Mouse (Mus musculus): ENCODE data around the gene Btbd11. TPM values are rescaled to one million over a fixed set of nuclear protein-coding genes. Genes with fewer than 3 reads are reported as not detected.

Btbd11 gene
- polyA plus RNA-seq, 1 experiment from 2014 or later: 10.5 TPM

DNA sequence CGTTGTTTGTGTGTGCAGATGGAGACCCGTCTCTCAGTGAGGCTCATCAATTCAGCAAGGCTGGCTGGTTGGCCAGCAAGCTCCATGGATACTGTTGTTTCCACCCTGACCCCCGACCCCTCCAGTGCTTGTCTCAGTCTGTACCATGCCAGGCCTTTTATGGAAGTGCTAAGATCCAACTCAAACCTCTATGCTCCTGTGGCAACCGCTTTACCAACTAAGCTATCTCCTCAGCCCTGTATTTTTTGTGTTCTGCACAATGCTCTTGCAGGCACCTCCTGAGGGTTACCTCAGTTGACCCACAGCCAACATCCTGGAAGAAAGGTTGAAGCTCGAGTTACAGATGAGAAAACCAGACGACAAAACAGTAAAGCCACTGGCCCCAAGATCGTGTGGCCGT lies 230.5 kb downstream of the Btbd11 start:
- Histone ChIP-seq H3K4me2 (replicated peaks) (no peak overlapping the region), H3K27ac (no peak overlapping the region), H3K27me3 (no peaks in the 10 kb centered on the region), H3K4me3 (no peak overlapping the region), H3K9me3 (no peaks in the 10 kb centered on the region), H3K4me1 (peaks cover 8% of the 10 kb centered on the region; the same call in 1 of the 2 replicates), H3K9ac (no peak overlapping the region), H3K36me3 (no peaks in the 10 kb centered on the region)
- no peak for ATAC-seq (ENCODE audit: insufficient number of reproducible peaks, insufficient read depth, low FRiP score, low TSS enrichment)
- 61% methylated on average over 8 of the region's 8 CpGs for WGBS

DNA sequence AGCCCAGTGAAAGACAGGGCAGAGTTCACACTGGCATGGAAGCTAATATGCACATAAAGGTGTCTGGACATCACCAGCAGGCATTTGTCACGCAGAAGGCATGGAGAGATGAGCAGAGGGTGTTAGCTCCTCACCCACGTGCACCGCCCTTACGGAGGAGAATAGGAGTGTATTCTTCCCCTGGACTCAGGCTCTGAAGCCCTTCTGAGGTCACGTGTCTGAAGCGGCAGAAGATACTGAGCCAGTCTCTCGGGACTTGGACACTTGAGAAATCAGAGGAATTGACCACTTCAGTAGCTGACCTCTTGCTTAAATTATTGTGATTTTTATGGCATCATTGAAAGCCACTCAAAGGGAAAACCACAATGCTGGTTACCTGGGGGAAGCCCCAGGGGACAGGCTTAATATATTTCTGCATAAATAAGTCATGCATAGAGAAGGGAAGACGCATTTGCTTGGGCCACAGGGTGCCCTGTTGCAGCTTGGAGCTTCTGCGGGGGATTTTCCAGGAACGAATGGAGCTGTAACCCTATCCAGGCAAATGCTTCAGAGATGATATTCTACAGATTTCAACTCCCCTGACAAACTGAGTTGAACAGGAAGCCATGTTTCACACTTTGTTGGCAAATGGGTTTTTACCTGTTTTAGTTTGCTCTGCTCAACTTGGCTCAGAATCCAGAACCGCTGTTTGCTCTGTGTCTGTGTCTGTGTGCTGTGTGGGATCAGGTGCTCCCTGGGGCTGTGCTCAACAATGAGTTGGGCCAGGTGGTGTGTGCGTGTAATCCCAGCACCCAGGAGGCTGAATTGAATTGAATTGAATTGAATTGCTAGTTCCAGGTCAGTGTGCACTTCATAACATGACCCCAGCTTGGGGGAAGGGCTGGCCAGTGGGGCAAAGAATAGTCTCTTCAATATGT lies 231.1 kb downstream of the Btbd11 start:
- H3K4me2 ChIP-seq (replicated peaks): no peak overlapping the region
- no peak overlapping the region for H3K4me3 ChIP-seq
- H3K27me3 ChIP-seq: no peaks in the 10 kb centered on the region
- whole genome bisulfite sequencing: 65% methylated on average over 12 of the region's 12 CpGs
- no peak overlapping the region for H3K27ac ChIP-seq
- no peak for ATAC-seq (ENCODE audit: insufficient number of reproducible peaks, insufficient read depth, low FRiP score, low TSS enrichment)
- peaks cover 8% of the 10 kb centered on the region; the same call in 1 of the 2 replicates for H3K4me1 ChIP-seq
- no peak overlapping the region for H3K9ac ChIP-seq
- H3K9me3 ChIP-seq: no peaks in the 10 kb centered on the region
- no peaks in the 10 kb centered on the region for H3K36me3 ChIP-seq

DNA sequence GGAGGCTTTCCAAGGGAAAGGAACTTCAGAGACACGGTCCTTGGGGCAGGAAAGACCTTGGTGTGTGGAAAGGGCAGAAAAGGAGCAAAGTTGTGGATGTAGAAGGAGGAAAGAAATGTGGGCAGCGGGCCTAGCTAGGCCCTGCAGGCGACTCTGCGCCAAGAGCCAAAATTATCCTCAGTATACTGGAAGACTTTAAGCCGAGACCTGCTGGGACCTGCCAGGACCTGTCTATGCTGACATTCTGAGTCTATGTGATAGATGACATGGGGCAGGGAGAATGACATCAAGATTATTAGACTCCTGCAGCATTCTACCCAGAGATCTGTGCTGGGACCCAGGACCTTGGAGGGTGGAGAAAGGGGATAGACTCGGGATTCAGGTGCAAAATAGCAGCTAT lies 234.5 kb downstream of the Btbd11 start:
- H3K4me2 ChIP-seq (replicated peaks): no peak overlapping the region
- H3K9ac ChIP-seq: no peak overlapping the region
- 82% methylated on average over 6 of the region's 6 CpGs for WGBS
- no peaks in the 10 kb centered on the region for H3K36me3 ChIP-seq
- no peaks in the 10 kb centered on the region for H3K27me3 ChIP-seq
- no peak overlapping the region for H3K4me3 ChIP-seq
- no peaks in the 10 kb centered on the region for H3K9me3 ChIP-seq
- H3K27ac ChIP-seq: no peak overlapping the region
- no peak for ATAC-seq (ENCODE audit: insufficient number of reproducible peaks, insufficient read depth, low FRiP score, low TSS enrichment)
- H3K4me1 ChIP-seq: peaks cover 8% of the 10 kb centered on the region; the same call in 1 of the 2 replicates

DNA sequence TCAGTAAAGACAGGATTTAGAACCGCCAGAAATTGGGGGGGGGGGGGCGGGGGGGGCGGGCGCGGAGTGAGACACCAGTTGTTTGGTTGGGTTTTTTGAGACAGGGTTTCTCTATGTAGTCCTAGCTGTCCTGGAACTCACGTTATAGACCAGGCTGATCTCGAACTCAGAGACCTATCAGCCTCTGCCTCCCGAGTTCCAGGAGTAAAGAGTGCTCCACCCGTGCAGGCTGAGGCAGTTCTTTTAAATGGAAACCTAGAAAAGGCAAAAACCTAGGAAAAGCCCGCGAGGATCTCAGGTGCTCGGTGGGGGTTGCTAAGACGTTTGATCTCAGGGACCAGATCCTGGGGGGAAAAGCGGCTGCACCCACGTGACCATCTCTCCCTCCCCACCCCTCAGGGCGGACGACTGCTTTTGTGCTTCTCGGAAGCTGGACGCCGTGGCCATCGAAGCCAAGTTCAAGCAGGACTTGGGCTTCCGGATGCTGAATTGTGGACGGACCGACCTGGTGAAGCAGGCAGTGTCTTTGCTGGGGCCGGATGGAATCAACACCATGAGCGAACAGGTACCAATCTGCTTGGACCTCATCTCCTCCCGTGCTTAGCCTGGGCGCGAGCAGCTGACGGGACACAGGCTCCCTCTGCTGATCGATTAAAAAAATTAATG lies 238.0 kb downstream of the Btbd11 start:
- H3K27ac ChIP-seq: no peak overlapping the region
- H3K4me1 ChIP-seq: no peaks in the 10 kb centered on the region
- H3K27me3 ChIP-seq: no peaks in the 10 kb centered on the region
- WGBS: 5% methylated on average over 31 of the region's 31 CpGs
- no peaks in the 10 kb centered on the region for H3K36me3 ChIP-seq
- no peak for ATAC-seq (ENCODE audit: insufficient number of reproducible peaks, insufficient read depth, low FRiP score, low TSS enrichment)
- H3K9ac ChIP-seq: 0 out of 2 replicates have a peak overlapping the region, but pooled peaks have one; percentile 0
- H3K4me2 ChIP-seq (replicated peaks): peak overlapping the region; percentile 63
- no peaks in the 10 kb centered on the region for H3K9me3 ChIP-seq
- H3K4me3 ChIP-seq: peak overlapping the region; percentile 40

DNA sequence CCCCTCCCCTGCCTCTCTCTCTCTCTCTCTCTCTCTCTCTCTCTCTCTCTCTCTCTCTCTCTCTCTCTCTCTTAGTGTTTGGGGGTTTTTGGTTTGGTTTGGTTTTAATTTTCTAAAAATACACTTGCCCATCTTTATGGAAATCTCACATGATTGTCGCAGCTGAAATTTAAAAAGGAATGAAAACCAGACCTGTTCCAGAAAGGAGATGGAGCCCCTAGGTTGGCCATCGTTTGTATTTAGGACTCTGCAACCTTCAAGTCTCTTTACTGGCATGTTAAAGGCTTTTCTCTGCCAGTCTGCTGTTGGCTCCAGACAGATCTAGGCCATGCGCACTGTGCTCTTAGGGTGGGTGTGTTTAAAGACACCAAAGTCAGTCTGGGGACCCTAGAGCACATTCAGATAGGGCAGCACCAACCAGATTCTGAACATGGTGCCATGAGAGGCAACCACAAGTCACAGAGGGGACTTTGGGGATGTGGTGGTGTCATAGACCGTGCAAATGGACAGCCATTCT lies 238.6 kb downstream of the Btbd11 start:
- no peak overlapping the region for H3K27ac ChIP-seq
- no peaks in the 10 kb centered on the region for H3K27me3 ChIP-seq
- H3K36me3 ChIP-seq: no peaks in the 10 kb centered on the region
- 55% methylated on average over 4 of the region's 4 CpGs for WGBS
- H3K9ac ChIP-seq: no peak overlapping the region
- no peaks in the 10 kb centered on the region for H3K9me3 ChIP-seq
- H3K4me2 ChIP-seq (replicated peaks): peak overlapping the region; percentile 63
- peak overlapping the region; percentile 40; the same call in 1 of the 2 replicates for H3K4me3 ChIP-seq
- no peaks in the 10 kb centered on the region for H3K4me1 ChIP-seq
- no peak for ATAC-seq (ENCODE audit: insufficient number of reproducible peaks, insufficient read depth, low FRiP score, low TSS enrichment)

DNA sequence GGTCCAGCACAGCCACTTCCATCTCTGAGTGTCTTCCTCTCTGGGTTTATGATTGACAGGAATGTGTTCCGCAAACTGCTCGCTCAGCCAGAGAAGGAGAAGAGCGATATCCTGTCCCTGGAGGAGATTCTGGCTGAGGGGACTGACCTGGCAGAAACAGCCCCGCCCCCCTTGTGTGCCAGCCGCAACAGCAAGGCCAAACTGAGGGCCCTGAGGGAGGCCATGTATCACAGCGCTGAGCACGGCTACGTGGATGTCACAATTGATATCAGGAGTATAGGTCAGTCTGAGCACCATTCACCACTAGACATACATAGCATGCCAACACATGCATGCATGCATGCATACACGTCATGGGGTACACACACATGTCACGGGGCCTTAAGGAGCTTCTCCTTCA lies 245.4 kb downstream of the Btbd11 start:
- ATAC-seq (ENCODE audit: insufficient number of reproducible peaks, insufficient read depth, low FRiP score, low TSS enrichment): no peak
- no peaks in the 10 kb centered on the region for H3K4me1 ChIP-seq
- H3K4me3 ChIP-seq: no peak overlapping the region
- no peak overlapping the region for H3K4me2 ChIP-seq (replicated peaks)
- H3K9me3 ChIP-seq: no peaks in the 10 kb centered on the region
- 83% methylated on average over 10 of the region's 10 CpGs for WGBS
- H3K36me3 ChIP-seq: no peaks in the 10 kb centered on the region
- no peak overlapping the region for H3K27ac ChIP-seq
- H3K9ac ChIP-seq: no peak overlapping the region
- no peaks in the 10 kb centered on the region for H3K27me3 ChIP-seq

- 92% methylated on average over 10 of the region's 10 CpGs for WGBS
- no peaks in the 10 kb centered on the region for H3K9me3 ChIP-seq
- no peak overlapping the region for H3K9ac ChIP-seq
- H3K4me3 ChIP-seq: no peak overlapping the region
- H3K4me2 ChIP-seq (replicated peaks): no peak overlapping the region
- H3K36me3 ChIP-seq: no peaks in the 10 kb centered on the region
- H3K4me1 ChIP-seq: no peaks in the 10 kb centered on the region
- no peak overlapping the region for H3K27ac ChIP-seq
- no peak for ATAC-seq (ENCODE audit: insufficient number of reproducible peaks, insufficient read depth, low FRiP score, low TSS enrichment)
- H3K27me3 ChIP-seq: no peaks in the 10 kb centered on the region
Measured at GRCm38 (mm10) chr10:85633577-85633976, 247.0 kb downstream of the Btbd11 start.

DNA sequence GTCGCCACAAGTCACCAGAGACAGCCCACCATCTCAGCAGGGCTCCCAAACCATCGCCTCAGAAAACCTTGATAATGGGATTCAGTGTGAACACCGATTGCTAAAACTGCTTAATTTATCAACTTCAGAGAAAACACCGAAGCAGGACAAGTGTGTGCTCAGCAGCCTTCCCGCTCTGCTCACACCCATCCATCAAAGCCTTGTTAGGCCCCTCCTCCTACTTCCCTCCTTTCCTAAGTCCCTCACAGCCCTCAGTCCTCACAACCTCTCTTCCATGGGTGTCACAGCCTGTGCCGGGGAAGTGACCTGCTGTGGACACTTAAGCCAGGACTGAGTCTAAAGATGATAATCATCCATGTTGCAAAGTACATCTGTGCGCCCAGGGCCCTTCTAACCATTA lies 251.0 kb downstream of the Btbd11 start:
- ATAC-seq (ENCODE audit: insufficient number of reproducible peaks, insufficient read depth, low FRiP score, low TSS enrichment): no peak
- WGBS: 68% methylated on average over 7 of the region's 7 CpGs

GRCm38 (mm10) chr10:85638141-85638540 lies 251.5 kb downstream of the Btbd11 start:
- WGBS: 68% methylated on average over 5 of the region's 5 CpGs
- ATAC-seq (ENCODE audit: insufficient number of reproducible peaks, insufficient read depth, low FRiP score, low TSS enrichment): no peak
- no peaks in the 10 kb centered on the region for H3K4me1 ChIP-seq
- no peak overlapping the region for H3K4me3 ChIP-seq
- H3K9ac ChIP-seq: no peak overlapping the region
- no peak overlapping the region for H3K27ac ChIP-seq
- no peaks in the 10 kb centered on the region for H3K27me3 ChIP-seq
- no peak overlapping the region for H3K4me2 ChIP-seq (replicated peaks)
- no peaks in the 10 kb centered on the region for H3K36me3 ChIP-seq
- H3K9me3 ChIP-seq: no peaks in the 10 kb centered on the region

More for the DNA sequence above, 251.0 kb downstream of the Btbd11 start:
- Histone ChIP-seq H3K4me1 (no peaks in the 10 kb centered on the region), H3K27ac (no peak overlapping the region), H3K4me3 (no peak overlapping the region), H3K4me2 (replicated peaks) (no peak overlapping the region), H3K9ac (no peak overlapping the region), H3K27me3 (no peaks in the 10 kb centered on the region), H3K9me3 (no peaks in the 10 kb centered on the region), H3K36me3 (no peaks in the 10 kb centered on the region)

- H3K4me3 ChIP-seq: no peak overlapping the region
- no peaks in the 10 kb centered on the region for H3K27me3 ChIP-seq
- H3K9me3 ChIP-seq: no peaks in the 10 kb centered on the region
- H3K4me1 ChIP-seq: no peaks in the 10 kb centered on the region
- no peaks in the 10 kb centered on the region for H3K36me3 ChIP-seq
- H3K27ac ChIP-seq: no peak overlapping the region
- no peak overlapping the region for H3K4me2 ChIP-seq (replicated peaks)
- H3K9ac ChIP-seq: no peak overlapping the region
- ATAC-seq (ENCODE audit: insufficient number of reproducible peaks, insufficient read depth, low FRiP score, low TSS enrichment): no peak
- 83% methylated on average over 7 of the region's 7 CpGs for WGBS
Measured at GRCm38 (mm10) chr10:85639581-85639980, 253.0 kb downstream of the Btbd11 start.

DNA sequence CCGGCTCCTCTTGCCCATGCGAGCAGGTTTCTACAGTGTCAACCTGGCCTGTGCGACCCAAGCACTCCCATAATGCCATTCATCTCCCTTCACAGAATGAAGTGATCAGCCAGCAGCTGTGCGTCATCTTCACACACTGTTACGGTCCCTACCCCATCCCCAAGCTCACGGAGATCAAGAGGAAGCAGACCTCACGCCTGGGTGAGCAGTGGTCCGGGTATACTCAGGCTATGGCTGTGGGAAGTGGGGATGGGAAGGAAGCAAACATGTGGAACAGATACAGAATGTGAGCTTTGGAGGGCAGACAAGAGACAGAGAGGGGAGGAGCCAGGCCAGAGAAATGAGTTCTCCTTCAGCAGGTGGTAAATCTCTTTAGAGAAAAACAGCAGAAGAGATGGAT lies 253.8 kb downstream of the Btbd11 start:
- ATAC-seq (ENCODE audit: insufficient number of reproducible peaks, insufficient read depth, low FRiP score, low TSS enrichment): peak; percentile 47; the same call in 1 of the 2 replicates
- H3K4me1 ChIP-seq: no peaks in the 10 kb centered on the region
- no peaks in the 10 kb centered on the region for H3K27me3 ChIP-seq
- no peak overlapping the region for H3K4me2 ChIP-seq (replicated peaks)
- WGBS: 78% methylated on average over 8 of the region's 8 CpGs
- H3K9me3 ChIP-seq: no peaks in the 10 kb centered on the region
- H3K27ac ChIP-seq: no peak overlapping the region
- H3K36me3 ChIP-seq: no peaks in the 10 kb centered on the region
- H3K4me3 ChIP-seq: no peak overlapping the region
- no peak overlapping the region for H3K9ac ChIP-seq

- Histone ChIP-seq H3K36me3 (no peaks in the 10 kb centered on the region), H3K4me3 (no peak overlapping the region), H3K27me3 (no peaks in the 10 kb centered on the region), H3K4me1 (no peaks in the 10 kb centered on the region), H3K4me2 (replicated peaks) (no peak overlapping the region), H3K9me3 (no peaks in the 10 kb centered on the region), H3K9ac (no peak overlapping the region), H3K27ac (no peak overlapping the region)
- no peak for ATAC-seq (ENCODE audit: insufficient number of reproducible peaks, insufficient read depth, low FRiP score, low TSS enrichment)
- WGBS: 83% methylated on average over 6 of the region's 6 CpGs
Measured at GRCm38 (mm10) chr10:85645346-85645745, 258.7 kb downstream of the Btbd11 start.

Data from embryonic facial prominence, embryonic 12.5 days (tissue).